Mouse (Mus musculus) ES-E14 (cell line): Measurements from ENCODE around the gene Snx14. TPM values are rescaled to one million over a fixed set of nuclear protein-coding genes. Genes with fewer than 3 reads are reported as not detected.
A peak's percentile ranks its signal among the peaks of the same experiment; 100 is the strongest.

Source experiments
- DNase-seq: peaks from one replicate; pipeline ENCODE4 v3.0.0-alpha.2; 2013; ENCODE audit warnings: low read depth, low spot score
- H3K27ac ChIP-seq: 2 replicates; pipeline ENCODE4 v1.5.1; 2012; ENCODE audit warnings: low read depth, mild to moderate bottlenecking, low read length, moderate library complexity, mixed read lengths; ENCODE audit not compliant: poor library complexity, insufficient read depth, severe bottlenecking
- H3K36me3 ChIP-seq: 2 replicates; pipeline ENCODE4 v1.6.1; 2012; ENCODE audit warnings: mild to moderate bottlenecking, low read length, moderate library complexity, mixed read lengths; ENCODE audit not compliant: control insufficient read depth, poor library complexity, insufficient read depth, severe bottlenecking
- H3K4me1 ChIP-seq, 2 experiments: fragments of 150-350 bp in 1 of 2; sonication (generic) in 1 of 2; 2 replicates each; pipeline ENCODE4 v1.6.1; 2012; ENCODE audit warnings: low read length in 2 of 2, mild to moderate bottlenecking in 1 of 2, mixed read lengths in 1 of 2; ENCODE audit not compliant: control insufficient read depth in 2 of 2, insufficient read depth in 2 of 2, poor library complexity in 1 of 2
- H3K4me3 ChIP-seq, 2 experiments: fragments of 150-350 bp in 1 of 2; sonication (generic) in 1 of 2; 2 replicates each; pipeline ENCODE4 v1.5.1; 2012; ENCODE audit warnings: low read length in 2 of 2, low read depth in 1 of 2, mild to moderate bottlenecking in 1 of 2, mixed read lengths in 1 of 2; ENCODE audit not compliant: insufficient read depth in 1 of 2, poor library complexity in 1 of 2, severe bottlenecking in 1 of 2
- H3K9ac ChIP-seq: 2 replicates; pipeline ENCODE4 v1.6.1; 2012; ENCODE audit warnings: low read depth, mild to moderate bottlenecking, low read length, mixed read lengths; ENCODE audit not compliant: poor library complexity, insufficient read depth, severe bottlenecking
- H3K9me3 ChIP-seq: fragments of 150-350 bp; sonication (generic); 2 replicates; pipeline ENCODE4 v1.6.1; 2012; ENCODE audit warnings: low read depth, mild to moderate bottlenecking, low read length; ENCODE audit not compliant: control insufficient read depth, insufficient read depth
- CHD2 ChIP-seq: IDR thresholded peaks from 2 replicates; pipeline ENCODE4 v1.6.1; 2014; ENCODE audit warnings: mild to moderate bottlenecking, low read depth, low read length, inconsistent platforms
- HCFC1 ChIP-seq: IDR thresholded peaks from 2 replicates; pipeline ENCODE4 v1.6.1; 2012; ENCODE audit warnings: low read length, inconsistent platforms, borderline replicate concordance; ENCODE audit not compliant: insufficient read depth
- MAFK ChIP-seq: IDR thresholded peaks from 2 replicates; pipeline ENCODE4 v1.6.1; 2014; ENCODE audit warnings: mild to moderate bottlenecking, low read depth, low read length, inconsistent platforms; ENCODE audit not compliant: insufficient read depth
- ZC3H11A ChIP-seq: IDR thresholded peaks from 2 replicates; pipeline ENCODE4 v1.6.1; 2012; ENCODE audit warnings: low read depth, mild to moderate bottlenecking, inconsistent platforms, low read length, borderline replicate concordance
- ZNF384 ChIP-seq: IDR thresholded peaks from 2 replicates; pipeline ENCODE4 v1.6.1; 2012; ENCODE audit warnings: low read depth, low read length, inconsistent platforms
- in situ Hi-C, 2 experiments: fragments of 600-800 bp; cut with MboI; formaldehyde crosslinking; loops; one replicate each; pipeline ENCODE4 v1.15.1; 2025; ENCODE audit warnings: low sequenced_read_pairs in 2 of 2, inconsistent platforms in 1 of 2; ENCODE audit not compliant: unreplicated experiment in 2 of 2
- total RNA-seq: library from RNA; depleted of rRNA; stranded (reverse); fragments of 300-350 nt; gene quantifications from 2 replicates; pipeline ENCODE4 v1.2.3, GENCODE M21; 2012

The Snx14 gene
- total RNA-seq, 1 experiment, result 35.2 TPM

DNA sequence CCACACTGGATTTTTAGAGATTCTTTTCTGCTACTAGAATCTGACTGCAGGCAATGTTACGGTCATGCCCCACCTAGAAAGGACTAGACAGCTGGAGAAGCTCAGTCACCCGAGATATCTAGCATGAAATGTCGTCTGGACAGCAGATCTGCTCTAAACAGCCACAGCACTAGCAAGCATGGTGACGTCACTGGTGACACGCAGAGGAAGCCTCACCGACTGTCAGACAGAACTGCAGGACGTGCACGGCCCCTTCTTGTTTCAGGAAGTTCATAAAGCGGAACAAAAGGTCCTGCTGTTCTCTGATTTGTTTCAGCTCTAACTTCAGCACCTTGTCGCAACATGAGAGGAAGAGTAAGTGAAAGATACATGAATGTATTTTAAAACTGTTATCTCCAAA is 34.7 kb downstream of the Snx14 start:
- TF ChIP-seq HCFC1 (no peak), CHD2 (no peak), MAFK (no peak), ZNF384 (no peak), ZC3H11A (no peak)
- Histone ChIP-seq H3K36me3 (peaks cover 1% of the 10 kb centered on the region; the same call in 1 of the 2 replicates), H3K4me3 (no peak overlapping the region), H3K4me1 (no peaks in the 10 kb centered on the region), H3K9ac (no peak overlapping the region), H3K9me3 (no peaks in the 10 kb centered on the region), H3K27ac (no peak overlapping the region)
- DNase-seq, result no peak
- in situ Hi-C loops, result no loop called here

DNA sequence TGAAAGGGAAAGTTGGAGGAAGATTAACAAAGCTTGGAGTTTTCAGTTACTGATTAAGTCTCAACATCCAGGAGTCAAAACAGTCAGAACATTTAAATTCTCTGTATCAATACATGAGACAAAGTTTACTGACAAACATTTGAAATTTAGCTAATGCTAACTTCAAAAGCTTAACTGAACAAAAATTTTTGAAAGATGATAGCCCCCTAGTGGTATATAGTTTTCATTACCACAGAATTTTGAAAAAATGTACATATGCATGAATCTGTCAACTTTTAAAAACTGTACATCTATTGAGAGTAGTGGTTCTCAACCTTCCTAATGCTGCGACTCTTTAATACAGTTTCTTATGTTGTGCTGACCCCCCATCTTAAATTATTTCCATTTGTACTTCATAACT is 40.3 kb downstream of the Snx14 start:
- H3K9ac ChIP-seq, result no peak overlapping the region
- no peaks in the 10 kb centered on the region for H3K9me3 ChIP-seq
- H3K27ac ChIP-seq, result no peak overlapping the region
- DNase-seq, result no peak
- TF ChIP-seq ZNF384 (no peak), CHD2 (no peak), MAFK (no peak), HCFC1 (no peak), ZC3H11A (no peak)
- no peaks in the 10 kb centered on the region for H3K4me1 ChIP-seq
- H3K36me3 ChIP-seq, result no peaks in the 10 kb centered on the region
- in situ Hi-C loops, result no loop called here
- no peak overlapping the region for H3K4me3 ChIP-seq

DNA sequence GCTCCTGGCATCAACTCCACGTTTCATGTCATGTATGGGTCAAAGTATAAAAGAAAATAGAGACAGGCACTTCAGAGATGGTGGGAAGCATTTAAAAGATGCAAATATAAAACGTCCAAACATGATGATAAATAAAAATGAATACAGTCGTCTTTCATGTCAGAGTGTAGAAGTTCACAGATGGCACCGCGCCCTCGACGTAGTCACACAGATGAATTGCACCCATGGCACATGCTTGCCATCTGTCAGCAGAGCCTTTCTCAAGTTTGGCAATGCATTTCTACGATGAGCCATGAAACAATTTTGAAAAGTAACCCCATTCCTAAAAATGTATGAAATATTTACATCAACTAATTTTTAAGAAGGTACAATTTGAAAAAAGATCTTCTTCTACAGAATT is 43.9 kb downstream of the Snx14 start:
- DNase-seq, result no peak

DNA sequence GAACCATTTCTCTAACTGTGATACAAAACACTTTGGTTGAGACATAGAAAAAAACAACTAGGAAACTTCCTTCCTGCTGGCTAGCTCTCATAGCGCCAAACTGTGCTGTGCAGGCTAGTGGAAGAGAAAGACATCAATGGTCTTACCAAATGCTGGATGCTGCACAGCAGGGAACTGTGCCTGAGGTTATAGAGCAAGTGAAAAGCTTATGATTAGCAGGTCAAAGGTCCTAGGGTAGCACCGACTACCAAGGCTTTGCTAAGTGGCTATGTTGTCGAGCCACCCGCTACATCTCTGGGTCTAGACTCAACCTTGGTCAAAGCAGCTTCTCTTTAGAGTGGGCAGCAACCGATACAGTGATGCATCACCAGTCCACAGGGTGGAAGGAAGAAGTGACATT is 49.9 kb downstream of the Snx14 start:
- in situ Hi-C loops, result no loop called here
- H3K27ac ChIP-seq, result no peak overlapping the region
- DNase-seq, result peak; percentile 13
- TF ChIP-seq MAFK, result no peak
- TF ChIP-seq ZC3H11A, result no peak
- no peak for TF ChIP-seq HCFC1
- no peak for TF ChIP-seq ZNF384
- TF ChIP-seq CHD2, result no peak
- no peak overlapping the region for H3K4me3 ChIP-seq
- no peak overlapping the region for H3K9ac ChIP-seq
- H3K4me1 ChIP-seq, result no peaks in the 10 kb centered on the region
- no peaks in the 10 kb centered on the region; the same call in 1 of the 2 replicates for H3K36me3 ChIP-seq
- H3K9me3 ChIP-seq, result no peaks in the 10 kb centered on the region

More for the DNA sequence above, 43.9 kb downstream of the Snx14 start:
- in situ Hi-C loops, result no loop called here
- no peaks in the 10 kb centered on the region for H3K9me3 ChIP-seq
- H3K27ac ChIP-seq, result no peak overlapping the region
- no peak overlapping the region for H3K9ac ChIP-seq
- no peaks in the 10 kb centered on the region for H3K36me3 ChIP-seq
- H3K4me1 ChIP-seq, result no peaks in the 10 kb centered on the region
- H3K4me3 ChIP-seq, result no peak overlapping the region
- TF ChIP-seq HCFC1 (no peak), MAFK (no peak), CHD2 (no peak), ZNF384 (no peak), ZC3H11A (no peak)

DNA sequence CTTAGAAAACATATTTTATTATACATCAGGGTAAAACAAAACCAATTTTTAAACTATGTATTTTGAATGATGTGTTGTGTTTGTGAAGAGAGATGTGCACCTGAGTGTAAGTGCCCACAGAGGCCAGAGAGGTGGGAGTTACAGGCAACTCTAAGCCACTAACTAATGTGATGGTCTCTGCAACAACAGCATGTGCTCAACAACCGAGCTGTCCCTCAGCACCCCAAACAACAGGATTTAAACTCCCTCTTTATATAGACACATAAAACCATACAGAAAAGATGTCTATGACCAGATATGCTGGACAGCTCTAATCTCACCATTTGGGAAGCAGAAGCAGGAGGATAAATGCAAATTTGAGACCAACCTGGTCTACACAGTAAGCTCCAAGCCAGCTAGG is 58.2 kb downstream of the Snx14 start:
- Histone ChIP-seq H3K9ac (no peak overlapping the region), H3K36me3 (no peaks in the 10 kb centered on the region), H3K9me3 (no peaks in the 10 kb centered on the region), H3K4me3 (no peak overlapping the region), H3K27ac (no peak overlapping the region), H3K4me1 (no peaks in the 10 kb centered on the region)
- in situ Hi-C loops, result no loop called here
- DNase-seq, result no peak
- TF ChIP-seq ZC3H11A (no peak), HCFC1 (no peak), MAFK (no peak), ZNF384 (no peak), CHD2 (no peak)
